28 mouse cellular contexts compared by ENCODE assay signal in genomic region chr2:126286420-126286819, GRCm38 (mm10).
DNase-seq lines count a peak whose midpoint lies in the region; ATAC-seq and TF ChIP-seq lines count a peak whose summit lies in the region.
"Had no signal": no experiment of that assay in that cellular context is flagged by ENCODE, and none has a peak within 500 bp of the region (broad histone marks: within the 10 kb centered on the region; RNA-seq: fewer than 3 reads in every experiment).

No protein-coding gene starts in this region.

- no peaks in the 10 kb centered on the region for H3K9me3 ChIP-seq in embryonic facial prominence, embryonic 13.5 days
- no peaks in the 10 kb centered on the region for H3K9me3 ChIP-seq in embryonic facial prominence, embryonic 10.5 days
- H3K9me3 ChIP-seq in limb, embryonic 14.5 days (ENCODE audit: control insufficient read depth, low read length): no peaks in the 10 kb centered on the region
- H3K9me3 ChIP-seq in limb, embryonic 10.5 days (replicated peaks): no peaks in the 10 kb centered on the region
- no peaks in the 10 kb centered on the region for H3K9me3 ChIP-seq in stomach, embryonic 14.5 days (ENCODE audit: control insufficient read depth, low read depth, low read length)
- no peaks in the 10 kb centered on the region for H3K9me3 ChIP-seq in stomach, postnatal 0 days (ENCODE audit: control insufficient read depth, low read length)
- H3K9me3 ChIP-seq: embryonic facial prominence, embryonic 12.5 days; forebrain, embryonic 10.5 days; forebrain, embryonic 12.5 days; G1E had no signal

- no peak overlapping the region for H3K4me3 ChIP-seq in embryonic facial prominence, embryonic 13.5 days
- H3K4me3 ChIP-seq in embryonic facial prominence, embryonic 10.5 days: no peak overlapping the region
- no peak overlapping the region for H3K4me3 ChIP-seq in limb, embryonic 14.5 days (replicated peaks; ENCODE audit: low read length)
- no peak overlapping the region for H3K4me3 ChIP-seq in limb, embryonic 10.5 days
- no peak overlapping the region for H3K4me3 ChIP-seq in stomach, embryonic 14.5 days (ENCODE audit: low read depth, low read length)
- H3K4me3 ChIP-seq in stomach, postnatal 0 days (ENCODE audit: low read depth, low read length): no peak overlapping the region
- H3K4me3 ChIP-seq in layer of hippocampus, adult 2 months: no peak overlapping the region
- H3K4me3 ChIP-seq: embryonic facial prominence, embryonic 12.5 days; erythroblast, embryonic 14.5 days; forebrain, embryonic 10.5 days; forebrain, embryonic 12.5 days had no signal

- no peak for TF ChIP-seq EP300 in stomach, postnatal 0 days (optimal IDR thresholded peaks at IDR 0.05)

- no peak overlapping the region for H3K4me2 ChIP-seq in embryonic facial prominence, embryonic 13.5 days
- H3K4me2 ChIP-seq in limb, embryonic 14.5 days (replicated peaks; ENCODE audit: low read depth, low read length, severe bottlenecking): no peak overlapping the region
- H3K4me2 ChIP-seq in stomach, embryonic 14.5 days (replicated peaks; ENCODE audit: low read depth, low read length): no peak overlapping the region
- no peak overlapping the region for H3K4me2 ChIP-seq in stomach, postnatal 0 days (replicated peaks; ENCODE audit: low read depth)
- H3K4me2 ChIP-seq: embryonic facial prominence, embryonic 12.5 days; forebrain, embryonic 12.5 days had no signal

- TF ChIP-seq POLR2A in limb, embryonic 14.5 days (IDR thresholded peaks at IDR 0.05; ENCODE audit: borderline replicate concordance, extremely low read depth, insufficient read depth, insufficient read length): no peak

- TF ChIP-seq CTCF in stomach, postnatal 0 days (IDR thresholded peaks at IDR 0.05; ENCODE audit: low read depth): no peak
- no peak for TF ChIP-seq CTCF in layer of hippocampus, adult 2 months (conservative IDR thresholded peaks at IDR 0.05)

- ATAC-seq in embryonic facial prominence, embryonic 13.5 days (ENCODE audit: insufficient number of reproducible peaks, insufficient read depth, low FRiP score, low TSS enrichment, low read depth): no peak
- ATAC-seq in limb, embryonic 14.5 days (ENCODE audit: low FRiP score, low read depth): no peak
- ATAC-seq in stomach, embryonic 14.5 days (ENCODE audit: insufficient number of reproducible peaks, insufficient read depth, low FRiP score, low read depth): peak; percentile 72; the same call in 1 of the 2 replicates
- 0 out of 2 replicates have a peak, but pooled peaks have one; percentile 32 for ATAC-seq in stomach, postnatal 0 days (ENCODE audit: low FRiP score, low TSS enrichment)
- ATAC-seq: activated CD4-positive, CD25-positive, alpha-beta regulatory T cell, adult 4 months; CD4-positive, CD25-positive, alpha-beta regulatory T cell, adult 4 months; forebrain, embryonic 14.5 days; forebrain, embryonic 16.5 days; Patski had no signal

- peak overlapping the region; percentile 75; the same call in 1 of the 2 replicates for H3K27ac ChIP-seq in embryonic facial prominence, embryonic 13.5 days
- no peak overlapping the region for H3K27ac ChIP-seq in embryonic facial prominence, embryonic 10.5 days (replicated peaks)
- H3K27ac ChIP-seq in limb, embryonic 14.5 days (replicated peaks; ENCODE audit: low read depth, low read length): no peak overlapping the region
- H3K27ac ChIP-seq in limb, embryonic 10.5 days: no peak overlapping the region
- no peak overlapping the region; the same call in 1 of the 2 replicates for H3K27ac ChIP-seq in stomach, embryonic 14.5 days (ENCODE audit: low read length)
- no peak overlapping the region for H3K27ac ChIP-seq in stomach, postnatal 0 days (replicated peaks)
- no peak overlapping the region for H3K27ac ChIP-seq in layer of hippocampus, adult 2 months
- H3K27ac ChIP-seq: embryonic facial prominence, embryonic 12.5 days; forebrain, embryonic 10.5 days; forebrain, embryonic 12.5 days had no signal

- H3K9ac ChIP-seq in embryonic facial prominence, embryonic 13.5 days: no peak overlapping the region
- no peak overlapping the region for H3K9ac ChIP-seq in limb, embryonic 14.5 days (ENCODE audit: low read depth, low read length, severe bottlenecking)
- no peak overlapping the region for H3K9ac ChIP-seq in stomach, embryonic 14.5 days (replicated peaks; ENCODE audit: low read depth, low read length)
- H3K9ac ChIP-seq in stomach, postnatal 0 days (ENCODE audit: low read length): no peak overlapping the region
- H3K9ac ChIP-seq: embryonic facial prominence, embryonic 12.5 days; forebrain, embryonic 12.5 days had no signal

- H3K36me3 ChIP-seq in embryonic facial prominence, embryonic 13.5 days: no peaks in the 10 kb centered on the region
- H3K36me3 ChIP-seq in embryonic facial prominence, embryonic 10.5 days (replicated peaks): no peaks in the 10 kb centered on the region
- no peaks in the 10 kb centered on the region for H3K36me3 ChIP-seq in limb, embryonic 14.5 days (ENCODE audit: control insufficient read depth, insufficient read depth, low read length)
- H3K36me3 ChIP-seq in limb, embryonic 10.5 days: no peaks in the 10 kb centered on the region
- no peaks in the 10 kb centered on the region for H3K36me3 ChIP-seq in stomach, embryonic 14.5 days (ENCODE audit: control insufficient read depth, insufficient read depth, low read length)
- H3K36me3 ChIP-seq in stomach, postnatal 0 days (ENCODE audit: control insufficient read depth, insufficient read depth, low read length): no peaks in the 10 kb centered on the region
- H3K36me3 ChIP-seq: embryonic facial prominence, embryonic 12.5 days; forebrain, embryonic 10.5 days; forebrain, embryonic 12.5 days; G1E had no signal

- H3K4me1 ChIP-seq in embryonic facial prominence, embryonic 13.5 days: peaks cover 7% of the 10 kb centered on the region
- no peaks in the 10 kb centered on the region for H3K4me1 ChIP-seq in embryonic facial prominence, embryonic 10.5 days
- no peaks in the 10 kb centered on the region for H3K4me1 ChIP-seq in limb, embryonic 14.5 days (ENCODE audit: control insufficient read depth, insufficient read depth, low read length)
- H3K4me1 ChIP-seq in limb, embryonic 10.5 days: peaks cover 5% of the 10 kb centered on the region; the same call in 1 of the 2 replicates
- H3K4me1 ChIP-seq in stomach, embryonic 14.5 days (ENCODE audit: control insufficient read depth, insufficient read depth, low read length): no peaks in the 10 kb centered on the region
- H3K4me1 ChIP-seq in stomach, postnatal 0 days (replicated peaks; ENCODE audit: control insufficient read depth, insufficient read depth): no peaks in the 10 kb centered on the region
- H3K4me1 ChIP-seq: embryonic facial prominence, embryonic 12.5 days; forebrain, embryonic 10.5 days; forebrain, embryonic 12.5 days had no signal

- no peaks in the 10 kb centered on the region for H3K27me3 ChIP-seq in embryonic facial prominence, embryonic 13.5 days
- H3K27me3 ChIP-seq in embryonic facial prominence, embryonic 10.5 days (replicated peaks; ENCODE audit: low read depth, poor library complexity, severe bottlenecking): no peaks in the 10 kb centered on the region
- H3K27me3 ChIP-seq in limb, embryonic 14.5 days (ENCODE audit: control insufficient read depth, insufficient read depth, low read length): no peaks in the 10 kb centered on the region
- no peaks in the 10 kb centered on the region for H3K27me3 ChIP-seq in limb, embryonic 10.5 days (ENCODE audit: low read depth, poor library complexity, severe bottlenecking)
- no peaks in the 10 kb centered on the region for H3K27me3 ChIP-seq in stomach, embryonic 14.5 days (ENCODE audit: control insufficient read depth, insufficient read depth, low read length)
- H3K27me3 ChIP-seq in stomach, postnatal 0 days (ENCODE audit: control insufficient read depth, insufficient read depth, low read length): no peaks in the 10 kb centered on the region
- H3K27me3 ChIP-seq: CH12.LX; embryonic facial prominence, embryonic 12.5 days; forebrain, embryonic 12.5 days; Patski had no signal

- DNase-seq in embryonic facial prominence, embryonic 10.5 days (ENCODE audit: low spot score): no peak
- DNase-seq in limb, embryonic 14.5 days (ENCODE audit: low spot score): peak; percentile 71
- no peak for DNase-seq in limb, embryonic 10.5 days (ENCODE audit: low spot score)
- DNase-seq in stomach, postnatal 0 days (ENCODE audit: low spot score): no peak
- no peak for DNase-seq in cerebellum, postnatal 14 days
- no peak for DNase-seq in layer of hippocampus, adult 2 months (ENCODE audit: low spot score in 2 of 2)
- DNase-seq: adrenal gland, adult 2 months; adrenal gland, postnatal 10 days; adrenal gland, postnatal 25 days; B cell, adult 2 months; cerebellum, adult 11 months; cerebellum, adult 18-20 months; cerebellum, adult 8-10 months; cerebellum, adult 9-11 months; cerebellum, postnatal 25 days had no signal

- WGBS in embryonic facial prominence, embryonic 13.5 days: 61% methylated on average over 7 of the region's 7 CpGs
- 85% methylated on average over 7 of the region's 7 CpGs for WGBS in embryonic facial prominence, embryonic 10.5 days
- 63% methylated on average over 7 of the region's 7 CpGs for WGBS in limb, embryonic 14.5 days
- 88% methylated on average over 7 of the region's 7 CpGs for WGBS in limb, embryonic 10.5 days
- WGBS in stomach, embryonic 14.5 days: 33% methylated on average over 7 of the region's 7 CpGs
- 27% methylated on average over 7 of the region's 7 CpGs for WGBS in stomach, postnatal 0 days

Comparison
In these comparisons a context has a peak if more than half of its experiments do, and no peak if none do; other contexts are left out.
1. ATAC-seq: peak in stomach, embryonic 14.5 days (single experiment) and stomach, postnatal 0 days (single experiment); none in embryonic facial prominence, embryonic 13.5 days (single experiment) and limb, embryonic 14.5 days (single experiment).